16 mouse cellular contexts compared by ENCODE assay signal in genomic region chr14:118594463-118594862, GRCm38 (mm10).
DNase-seq lines count a peak whose midpoint lies in the region; ATAC-seq and TF ChIP-seq lines count a peak whose summit lies in the region.
"Had no signal": no experiment of that assay in that cellular context is flagged by ENCODE, and none has a peak within 500 bp of the region (broad histone marks: within the 10 kb centered on the region; RNA-seq: fewer than 3 reads in every experiment).

No protein-coding gene starts in this region.

- no peak for DNase-seq in heart, postnatal 25 days (ENCODE audit: low spot score)
- peak; percentile 11 for DNase-seq in lung, postnatal 0 days (ENCODE audit: low spot score)
- no peak for DNase-seq in lung, adult 18-20 months
- no peak for DNase-seq in left cerebral cortex, postnatal 25 days (ENCODE audit: low spot score in 2 of 2)
- DNase-seq in embryo, embryonic 10.5 days (ENCODE audit: low spot score): no peak
- DNase-seq: cerebellum, postnatal 36 days; kidney, postnatal 25 days; right cerebral cortex, adult 18-20 months; spleen, adult 18-20 months had no signal

- H3K4me2 ChIP-seq in heart, embryonic 14.5 days (ENCODE audit: low read length): peak overlapping the region; percentile 35
- H3K4me2 ChIP-seq in lung, postnatal 0 days (replicated peaks; ENCODE audit: low read depth, low read length): 0 out of 2 replicates have a peak overlapping the region, but pooled peaks have one; percentile 12
- peak overlapping the region; percentile 31 for H3K4me2 ChIP-seq in liver, embryonic 12.5 days
- H3K4me2 ChIP-seq: embryonic facial prominence, embryonic 13.5 days; limb, embryonic 13.5 days; midbrain, embryonic 11.5 days had no signal

- no peaks in the 10 kb centered on the region for H3K36me3 ChIP-seq in heart, embryonic 14.5 days (ENCODE audit: control insufficient read depth, insufficient read depth, low read length)
- no peaks in the 10 kb centered on the region for H3K36me3 ChIP-seq in lung, postnatal 0 days (ENCODE audit: insufficient read depth, low read length)
- H3K36me3 ChIP-seq in liver, embryonic 12.5 days: peaks cover 8% of the 10 kb centered on the region; the same call in 1 of the 2 replicates
- H3K36me3 ChIP-seq: embryonic facial prominence, embryonic 13.5 days; limb, embryonic 13.5 days had no signal

- no peak overlapping the region for H3K9ac ChIP-seq in heart, embryonic 14.5 days (ENCODE audit: low read length)
- no peak overlapping the region for H3K9ac ChIP-seq in lung, postnatal 0 days (replicated peaks; ENCODE audit: low read depth)
- no peak overlapping the region for H3K9ac ChIP-seq in liver, embryonic 12.5 days
- H3K9ac ChIP-seq: embryonic facial prominence, embryonic 13.5 days; limb, embryonic 13.5 days had no signal

- intact Hi-C loops in heart, postnatal 25 days (cut with DNase I): no loop called here
- intact Hi-C loops in left cerebral cortex, postnatal 25 days (cut with DNase I): loop anchor here (5.0 kb wide), 2 partner anchors 157 to 592 kb away; no protein-coding TSS in a partner anchor

- WGBS in heart, embryonic 14.5 days: 66% methylated on average over 13 of the region's 13 CpGs
- 58% methylated on average over 13 of the region's 13 CpGs for WGBS in lung, postnatal 0 days
- WGBS in liver, embryonic 12.5 days (ENCODE audit: insufficient replicate concordance): 32% methylated on average over 13 of the region's 13 CpGs

- no peaks in the 10 kb centered on the region for H3K9me3 ChIP-seq in heart, embryonic 14.5 days (ENCODE audit: control insufficient read depth, low read length)
- H3K9me3 ChIP-seq in lung, postnatal 0 days (ENCODE audit: low read length): no peaks in the 10 kb centered on the region
- H3K9me3 ChIP-seq in liver, embryonic 12.5 days (replicated peaks): no peaks in the 10 kb centered on the region
- H3K9me3 ChIP-seq: embryonic facial prominence, embryonic 13.5 days; forebrain, embryonic 10.5 days; limb, embryonic 13.5 days had no signal

- no peak for ATAC-seq in heart, embryonic 14.5 days (ENCODE audit: insufficient number of reproducible peaks, insufficient read depth, low FRiP score, low read depth)
- no peak for ATAC-seq in lung, postnatal 0 days
- 0 out of 2 replicates have a peak, but pooled peaks have one; percentile 30 for ATAC-seq in liver, embryonic 12.5 days

- peak overlapping the region; percentile 14 to 55; a peak in 1 of 4 replicates for H3K27ac ChIP-seq in heart, embryonic 14.5 days (replicated peaks in 1 of 2; ENCODE audit: control insufficient read depth in 1 of 2, insufficient read depth in 1 of 2, low read depth in 2 of 2, low read length in 2 of 2)
- no peak overlapping the region for H3K27ac ChIP-seq in lung, postnatal 0 days (ENCODE audit: low read length)
- H3K27ac ChIP-seq in liver, embryonic 12.5 days: no peak overlapping the region
- H3K27ac ChIP-seq: embryonic facial prominence, embryonic 13.5 days; forebrain, embryonic 10.5 days; limb, embryonic 13.5 days had no signal

- H3K4me1 ChIP-seq in heart, embryonic 14.5 days (ENCODE audit: control insufficient read depth in 2 of 2, insufficient read depth in 2 of 2, low read length in 2 of 2): no peaks in the 10 kb centered on the region
- H3K4me1 ChIP-seq in lung, postnatal 0 days (ENCODE audit: insufficient read depth, low read depth, low read length): no peaks in the 10 kb centered on the region
- peaks cover 6% of the 10 kb centered on the region; the same call in 1 of the 2 replicates for H3K4me1 ChIP-seq in liver, embryonic 12.5 days
- H3K4me1 ChIP-seq: limb, embryonic 13.5 days had no signal

- no peaks in the 10 kb centered on the region for H3K27me3 ChIP-seq in heart, embryonic 14.5 days (ENCODE audit: control insufficient read depth, insufficient read depth, low read length)
- no peaks in the 10 kb centered on the region for H3K27me3 ChIP-seq in lung, postnatal 0 days (replicated peaks; ENCODE audit: insufficient read depth, low read length)
- no peaks in the 10 kb centered on the region for H3K27me3 ChIP-seq in liver, embryonic 12.5 days (replicated peaks)

- TF ChIP-seq EP300 in lung, postnatal 0 days (IDR thresholded peaks at IDR 0.05): no peak

- H3K4me3 ChIP-seq in heart, embryonic 14.5 days (ENCODE audit: control insufficient read depth in 1 of 2, insufficient read depth in 1 of 2, low read depth in 1 of 2, low read length in 2 of 2): peak overlapping the region; percentile 4 to 5; a peak in 2 of 4 replicates
- no peak overlapping the region for H3K4me3 ChIP-seq in lung, postnatal 0 days (ENCODE audit: low read depth, low read length)
- no peak overlapping the region for H3K4me3 ChIP-seq in liver, embryonic 12.5 days
- H3K4me3 ChIP-seq: embryonic facial prominence, embryonic 13.5 days; forebrain, embryonic 10.5 days; limb, embryonic 13.5 days; myocyte had no signal

- TF ChIP-seq CTCF in lung, postnatal 0 days (IDR thresholded peaks at IDR 0.05): no peak

Comparison
In these comparisons a context has a peak if more than half of its experiments do, and no peak if none do; other contexts are left out.
1. H3K27ac ChIP-seq: peak in heart, embryonic 14.5 days (2 of 2); none in lung, postnatal 0 days (single experiment) and liver, embryonic 12.5 days (single experiment).
2. H3K4me3 ChIP-seq: peak in heart, embryonic 14.5 days (2 of 2); none in lung, postnatal 0 days (single experiment) and liver, embryonic 12.5 days (single experiment).
3. Peak in every context shown above with its lines, with median percentiles within 50 percentile points of each other: H3K4me2 ChIP-seq.